Mouse (Mus musculus) embryo, embryonic 11.5 days (tissue): Measurements from ENCODE around the gene Hrct1.

Experiments used
- DNase-seq: peaks from one replicate; pipeline ENCODE4 v3.0.0-alpha.2; 2012; ENCODE audit warnings: low read depth, low spot score

Gene Hrct1

DNA sequence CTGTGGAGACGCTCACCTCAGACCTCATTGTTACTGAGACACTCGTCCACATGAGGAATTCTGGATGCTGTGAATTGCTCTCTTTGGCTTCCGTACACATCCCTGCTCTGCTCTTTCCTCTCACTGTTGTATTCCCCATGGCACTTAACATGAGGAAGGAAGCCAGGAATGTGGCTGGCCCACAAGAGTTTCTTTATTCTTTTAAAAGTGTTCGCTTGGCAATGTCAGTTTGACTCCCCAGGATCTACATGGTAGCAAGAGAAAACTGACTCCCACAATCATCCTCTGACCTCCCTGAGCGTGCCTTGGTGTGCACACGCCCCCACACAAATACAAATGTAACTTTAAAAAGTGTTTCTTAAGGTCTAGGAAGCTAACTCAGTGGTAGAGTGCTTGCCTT, 44.6 kb downstream of the Hrct1 start:
- DNase-seq, result no peak

DNA sequence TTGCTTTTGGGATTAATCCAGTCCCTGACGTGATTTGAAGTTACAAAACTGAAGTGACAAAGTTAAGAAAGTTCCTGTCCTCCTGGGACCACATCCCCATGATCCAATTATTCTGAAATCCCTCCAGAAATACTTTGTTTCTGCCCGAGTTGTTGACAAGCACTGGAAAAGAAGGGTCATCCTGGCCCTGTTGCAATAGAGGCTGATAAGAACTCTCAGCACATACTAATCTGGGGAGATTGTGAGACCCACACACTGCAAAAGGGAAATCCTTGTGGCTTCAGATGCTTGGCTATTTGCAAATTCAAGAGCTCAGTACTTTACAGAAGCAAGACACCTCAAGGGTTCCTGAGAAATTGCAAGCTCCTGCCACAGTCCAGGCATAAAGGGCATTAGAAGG, 45.3 kb downstream of the Hrct1 start:
- no peak for DNase-seq
